Mouse (Mus musculus): Measurements from ENCODE around the gene Ankrd23. TPM values are rescaled to one million over a fixed set of nuclear protein-coding genes. Genes with fewer than 3 reads are reported as not detected.

Ankrd23 gene
- polyA plus RNA-seq, 1 experiment from 2014 or later: 2.4 TPM

DNA sequence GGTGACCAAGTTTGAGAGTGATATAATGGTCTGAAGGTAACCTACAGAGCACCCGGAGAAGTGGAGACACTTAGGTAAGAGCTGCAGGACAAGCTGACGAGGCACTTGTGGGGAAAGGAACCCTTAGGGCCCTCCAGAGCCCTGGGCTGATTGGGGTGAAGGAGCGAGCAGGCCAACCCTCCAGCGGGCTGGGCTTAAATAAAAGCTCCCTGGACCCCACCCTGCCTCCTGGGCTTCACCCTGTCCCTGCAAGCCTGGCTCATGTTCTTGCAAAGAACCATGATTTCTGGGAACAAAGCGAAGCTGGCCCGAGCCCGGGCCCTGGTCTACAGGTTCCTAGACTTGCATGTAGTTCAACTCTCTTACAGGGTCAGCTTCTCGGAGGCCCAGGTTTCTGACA is 36.8 kb upstream of the Ankrd23 start:
- no peak for DNase-seq
- Histone ChIP-seq H3K27ac (no peak overlapping the region), H3K4me1 (replicated peaks) (peaks cover 28% of the 10 kb centered on the region), H3K27me3 (peaks cover 2% of the 10 kb centered on the region; the same call in 1 of the 2 replicates), H3K9ac (no peak overlapping the region), H3K36me3 (no peaks in the 10 kb centered on the region), H3K4me2 (no peak overlapping the region), H3K4me3 (replicated peaks) (no peak overlapping the region), H3K9me3 (replicated peaks) (no peaks in the 10 kb centered on the region)
- WGBS (ENCODE audit: insufficient replicate concordance): 72% methylated on average over 8 of the region's 8 CpGs
- ATAC-seq (ENCODE audit: low read depth): no peak

DNA sequence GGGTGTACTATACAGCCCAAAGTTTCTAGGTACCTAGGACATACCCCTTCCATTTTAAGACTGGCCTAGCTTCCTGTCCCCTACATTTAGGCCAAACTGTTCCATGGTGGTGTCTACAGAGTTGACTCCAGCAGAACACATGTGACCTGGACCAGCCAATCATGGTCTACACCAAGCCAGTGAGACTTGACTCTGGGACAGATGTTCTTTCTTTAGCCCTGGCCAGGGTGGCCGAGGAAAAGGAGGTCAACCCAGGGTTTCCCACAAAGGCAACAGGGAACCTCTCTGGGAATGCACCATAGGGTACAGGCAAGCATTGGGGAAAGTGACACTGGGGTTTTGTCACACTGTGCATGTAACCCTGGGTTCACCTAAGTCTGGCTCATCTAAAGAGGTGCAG is 36.0 kb upstream of the Ankrd23 start:
- no peak overlapping the region for H3K9ac ChIP-seq
- peaks cover 2% of the 10 kb centered on the region; the same call in 1 of the 2 replicates for H3K27me3 ChIP-seq
- H3K9me3 ChIP-seq (replicated peaks): no peaks in the 10 kb centered on the region
- peaks cover 28% of the 10 kb centered on the region for H3K4me1 ChIP-seq (replicated peaks)
- H3K4me2 ChIP-seq: no peak overlapping the region
- H3K4me3 ChIP-seq (replicated peaks): no peak overlapping the region
- H3K27ac ChIP-seq: no peak overlapping the region
- ATAC-seq (ENCODE audit: low read depth) (no peak), DNase-seq (no peak)
- H3K36me3 ChIP-seq: no peaks in the 10 kb centered on the region
- WGBS (ENCODE audit: insufficient replicate concordance): 50% methylated on average over 1 of the region's 1 CpGs

GRCm38 (mm10) chr1:36572140-36572700 is 35.5 kb upstream of the Ankrd23 start:
- peaks cover 1% of the 10 kb centered on the region; the same call in 1 of the 2 replicates for H3K27me3 ChIP-seq
- peaks cover 25% of the 10 kb centered on the region for H3K4me1 ChIP-seq (replicated peaks)
- H3K36me3 ChIP-seq: no peaks in the 10 kb centered on the region
- H3K4me2 ChIP-seq: no peak overlapping the region
- ATAC-seq (ENCODE audit: low read depth) (no peak), DNase-seq (no peak)
- no peaks in the 10 kb centered on the region for H3K9me3 ChIP-seq (replicated peaks)
- WGBS (ENCODE audit: insufficient replicate concordance): 35% methylated on average over 2 of the region's 2 CpGs
- no peak overlapping the region for H3K9ac ChIP-seq
- H3K27ac ChIP-seq: 0 out of 2 replicates have a peak overlapping the region, but pooled peaks have one; percentile 2
- no peak overlapping the region for H3K4me3 ChIP-seq (replicated peaks)

DNA sequence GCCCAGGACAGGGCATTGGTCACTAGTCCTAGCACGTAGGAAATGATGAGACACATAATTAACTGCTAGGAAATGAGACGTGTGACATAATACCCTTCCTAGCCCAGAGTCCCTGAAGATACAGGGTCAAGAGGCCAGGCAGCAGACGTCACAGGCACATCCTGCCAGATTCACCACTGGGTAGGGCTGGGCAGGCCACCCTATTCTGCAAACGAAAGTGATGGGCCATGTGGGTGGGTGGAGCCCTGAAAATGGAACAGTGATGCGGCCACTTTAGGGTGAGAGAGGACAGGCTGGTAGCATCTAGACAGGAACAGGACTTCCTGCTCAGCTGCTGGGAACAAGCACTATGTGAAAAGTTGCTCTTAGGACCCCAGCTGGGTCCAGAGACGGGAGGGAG is 34.9 kb upstream of the Ankrd23 start:
- H3K36me3 ChIP-seq: no peaks in the 10 kb centered on the region
- ATAC-seq (ENCODE audit: low read depth): peak; percentile 59
- H3K9me3 ChIP-seq (replicated peaks): no peaks in the 10 kb centered on the region
- H3K4me1 ChIP-seq (replicated peaks): peaks cover 21% of the 10 kb centered on the region
- H3K9ac ChIP-seq: no peak overlapping the region
- 0 out of 2 replicates have a peak overlapping the region, but pooled peaks have one; percentile 2 for H3K27ac ChIP-seq
- WGBS (ENCODE audit: insufficient replicate concordance): 29% methylated on average over 6 of the region's 6 CpGs
- H3K4me2 ChIP-seq: no peak overlapping the region
- H3K4me3 ChIP-seq (replicated peaks): no peak overlapping the region
- DNase-seq: no peak
- no peaks in the 10 kb centered on the region; the same call in 1 of the 2 replicates for H3K27me3 ChIP-seq

DNA sequence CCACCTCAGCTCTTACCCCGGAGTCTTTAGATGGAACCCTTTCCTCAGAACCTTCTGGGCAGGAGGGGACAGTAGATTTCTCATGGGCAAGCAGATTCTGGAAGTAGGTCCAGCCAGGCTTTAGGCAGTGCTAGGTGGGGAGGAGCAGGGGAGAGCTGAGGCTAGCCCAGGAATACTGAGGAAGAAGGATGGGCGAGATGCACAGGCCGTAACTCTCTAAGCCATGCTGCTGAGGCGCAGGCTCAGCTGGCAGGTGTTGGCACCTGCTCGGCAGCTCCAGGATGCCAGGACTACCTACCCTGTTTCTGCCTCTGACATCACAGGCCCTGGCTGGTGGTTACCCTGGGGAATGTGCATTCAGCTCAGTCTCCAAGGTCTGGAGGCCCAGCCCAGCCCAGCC is 33.6 kb upstream of the Ankrd23 start:
- no peak overlapping the region for H3K9ac ChIP-seq
- DNase-seq (no peak), ATAC-seq (ENCODE audit: low read depth) (no peak)
- 77% methylated on average over 5 of the region's 5 CpGs for WGBS (ENCODE audit: insufficient replicate concordance)
- no peaks in the 10 kb centered on the region for H3K36me3 ChIP-seq
- no peak overlapping the region for H3K4me3 ChIP-seq (replicated peaks)
- no peaks in the 10 kb centered on the region; the same call in none of the 2 replicates for H3K27me3 ChIP-seq
- no peak overlapping the region for H3K27ac ChIP-seq
- no peaks in the 10 kb centered on the region for H3K9me3 ChIP-seq (replicated peaks)
- no peak overlapping the region for H3K4me2 ChIP-seq
- H3K4me1 ChIP-seq (replicated peaks): peaks cover 13% of the 10 kb centered on the region

DNA sequence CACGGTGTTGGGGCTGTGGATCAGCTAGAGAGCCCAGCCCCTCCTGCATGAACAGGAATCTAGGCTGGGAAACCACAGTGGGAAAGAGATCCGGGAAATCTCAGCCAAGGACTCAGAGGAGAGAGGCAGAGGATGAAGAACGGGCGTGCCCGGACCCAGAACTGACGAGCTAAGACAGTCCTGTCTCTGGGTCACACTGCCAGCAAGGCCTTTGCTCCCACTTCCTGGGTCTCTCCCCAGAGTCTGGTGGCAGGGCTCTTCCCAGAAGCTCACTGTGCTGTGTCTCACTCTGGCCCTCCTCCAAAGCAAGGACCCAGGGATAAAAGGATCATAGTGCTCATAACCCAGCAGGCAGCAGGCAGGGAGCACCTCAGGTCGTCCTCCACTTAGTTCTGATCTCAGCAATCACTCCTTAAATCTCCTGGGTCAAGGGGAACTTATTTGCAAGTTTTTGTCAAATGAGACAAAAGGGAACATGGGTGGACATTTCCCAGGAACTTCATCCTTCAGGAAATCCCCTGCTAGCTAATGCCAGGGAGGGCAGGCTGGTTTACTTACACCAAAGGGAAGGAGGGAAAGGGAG is 33.1 kb upstream of the Ankrd23 start:
- H3K4me3 ChIP-seq (replicated peaks): no peak overlapping the region
- H3K4me1 ChIP-seq (replicated peaks): peaks cover 13% of the 10 kb centered on the region
- WGBS (ENCODE audit: insufficient replicate concordance): 26% methylated on average over 7 of the region's 7 CpGs
- DNase-seq: no peak
- H3K9ac ChIP-seq: no peak overlapping the region
- H3K4me2 ChIP-seq: no peak overlapping the region
- no peaks in the 10 kb centered on the region for H3K36me3 ChIP-seq
- no peak overlapping the region for H3K27ac ChIP-seq
- no peaks in the 10 kb centered on the region; the same call in none of the 2 replicates for H3K27me3 ChIP-seq
- H3K9me3 ChIP-seq (replicated peaks): no peaks in the 10 kb centered on the region
- no peak for ATAC-seq (ENCODE audit: low read depth)

GRCm38 (mm10) chr1:36568776-36569175 is 32.1 kb upstream of the Ankrd23 start:
- Histone ChIP-seq H3K27ac (no peak overlapping the region), H3K9me3 (replicated peaks) (no peaks in the 10 kb centered on the region), H3K4me3 (replicated peaks) (no peak overlapping the region), H3K4me1 (replicated peaks) (peaks cover 13% of the 10 kb centered on the region), H3K9ac (no peak overlapping the region), H3K4me2 (no peak overlapping the region), H3K36me3 (no peaks in the 10 kb centered on the region), H3K27me3 (peaks cover 4% of the 10 kb centered on the region)
- no peak for ATAC-seq (ENCODE audit: low read depth)
- no peak for DNase-seq
- WGBS (ENCODE audit: insufficient replicate concordance): 55% methylated on average over 4 of the region's 4 CpGs

- H3K36me3 ChIP-seq: no peaks in the 10 kb centered on the region
- no peak for DNase-seq
- ATAC-seq (ENCODE audit: low read depth): no peak
- no peak overlapping the region for H3K4me2 ChIP-seq
- H3K4me3 ChIP-seq (replicated peaks): no peak overlapping the region
- peaks cover 4% of the 10 kb centered on the region for H3K27me3 ChIP-seq
- no peak overlapping the region for H3K9ac ChIP-seq
- H3K27ac ChIP-seq: no peak overlapping the region
- peaks cover 16% of the 10 kb centered on the region for H3K4me1 ChIP-seq (replicated peaks)
- no peaks in the 10 kb centered on the region for H3K9me3 ChIP-seq (replicated peaks)
- WGBS (ENCODE audit: insufficient replicate concordance): 64% methylated on average over 21 of the region's 21 CpGs
Observed at GRCm38 (mm10) chr1:36567818-36568603, 31.3 kb upstream of the Ankrd23 start.

DNA sequence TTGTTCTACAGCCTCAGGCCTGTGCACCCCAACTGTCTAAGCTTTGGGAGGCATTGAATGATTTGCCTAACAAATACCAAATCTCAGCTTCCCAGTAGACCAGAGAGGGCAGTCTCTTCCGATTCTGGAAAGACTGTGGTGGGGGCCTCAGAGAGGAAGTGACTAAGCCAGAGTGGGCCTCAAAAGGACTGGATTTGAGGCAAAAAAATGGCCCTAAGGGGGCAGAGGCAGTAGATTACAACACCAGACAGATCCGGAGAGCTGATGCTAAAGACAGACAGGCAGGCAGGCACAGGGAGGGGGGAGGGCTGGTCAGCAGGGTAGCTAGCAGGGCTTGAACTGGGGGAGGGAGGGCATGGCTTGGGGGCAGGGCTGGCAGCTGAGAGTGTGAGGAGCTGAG is 29.7 kb upstream of the Ankrd23 start:
- no peak for ATAC-seq (ENCODE audit: low read depth)
- 3% methylated on average over 2 of the region's 2 CpGs for WGBS (ENCODE audit: insufficient replicate concordance)
- Histone ChIP-seq H3K9me3 (replicated peaks) (no peaks in the 10 kb centered on the region), H3K4me1 (replicated peaks) (peaks cover 20% of the 10 kb centered on the region), H3K4me3 (replicated peaks) (no peak overlapping the region), H3K4me2 (no peak overlapping the region), H3K36me3 (no peaks in the 10 kb centered on the region), H3K27ac (no peak overlapping the region), H3K27me3 (peaks cover 18% of the 10 kb centered on the region), H3K9ac (no peak overlapping the region)
- DNase-seq: no peak

DNA sequence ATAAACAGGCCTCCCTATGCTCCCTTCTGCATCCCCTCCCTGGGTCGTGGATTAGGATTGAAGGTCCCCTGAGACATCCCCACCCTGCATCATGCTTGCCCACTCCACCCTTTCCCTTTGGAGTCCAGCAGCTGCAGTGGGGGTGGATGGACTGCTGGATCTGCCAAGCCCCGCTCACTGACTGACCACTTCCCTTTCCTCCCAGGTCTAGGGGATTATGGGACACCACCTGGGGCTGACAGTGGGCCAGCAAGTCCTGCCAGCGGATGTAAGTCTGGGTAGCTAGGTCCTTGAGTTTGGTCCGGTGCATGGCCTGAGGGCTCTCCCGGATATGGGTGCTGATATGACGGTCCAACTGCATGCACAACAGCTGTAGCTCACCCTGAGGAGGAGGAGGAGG is 27.4 kb upstream of the Ankrd23 start:
- no peak overlapping the region for H3K9ac ChIP-seq
- H3K4me3 ChIP-seq (replicated peaks): no peak overlapping the region
- DNase-seq: no peak
- no peaks in the 10 kb centered on the region for H3K9me3 ChIP-seq (replicated peaks)
- no peak overlapping the region for H3K27ac ChIP-seq
- H3K36me3 ChIP-seq: no peaks in the 10 kb centered on the region
- H3K4me2 ChIP-seq: no peak overlapping the region
- ATAC-seq (ENCODE audit: low read depth): no peak
- peaks cover 41% of the 10 kb centered on the region for H3K27me3 ChIP-seq
- peaks cover 14% of the 10 kb centered on the region for H3K4me1 ChIP-seq (replicated peaks)
- WGBS (ENCODE audit: insufficient replicate concordance): 36% methylated on average over 6 of the region's 6 CpGs

GRCm38 (mm10) chr1:36563632-36564031 is 26.9 kb upstream of the Ankrd23 start:
- H3K27me3 ChIP-seq: peaks cover 46% of the 10 kb centered on the region

More at GRCm38 (mm10) chr1:36563632-36564031, 26.9 kb upstream of the Ankrd23 start:
- H3K27ac ChIP-seq: no peak overlapping the region
- H3K4me3 ChIP-seq (replicated peaks): no peak overlapping the region
- H3K4me1 ChIP-seq (replicated peaks): peaks cover 17% of the 10 kb centered on the region
- no peaks in the 10 kb centered on the region for H3K36me3 ChIP-seq
- H3K9me3 ChIP-seq (replicated peaks): no peaks in the 10 kb centered on the region
- ATAC-seq (ENCODE audit: low read depth) (no peak), DNase-seq (no peak)
- H3K4me2 ChIP-seq: no peak overlapping the region
- H3K9ac ChIP-seq: no peak overlapping the region
- 36% methylated on average over 4 of the region's 4 CpGs for WGBS (ENCODE audit: insufficient replicate concordance)

Measured in liver, embryonic 13.5 days (tissue).